Mouse (Mus musculus) adrenal gland, adult (tissue): ENCODE measurements around the gene Mlx.

ENCODE experiments used
- DNase-seq, 2 experiments: peaks; one replicate each; pipeline ENCODE4 v3.0.0; 2022 to 2023; ENCODE audit warnings: low spot score in 1 of 2; ENCODE audit not compliant: inconsistent age in 2 of 2

Gene Mlx

GRCm38 (mm10) chr11:101064462-101064861 is 22.6 kb upstream of the Mlx start:
- peak; percentile 50 to 84 for DNase-seq

- DNase-seq: peak; percentile 75 to 89
Measured at GRCm38 (mm10) chr11:101065002-101065401, 22.1 kb upstream of the Mlx start.

- DNase-seq: peak; percentile 85 to 95
Measured at GRCm38 (mm10) chr11:101066549-101067412, 20.3 kb upstream of the Mlx start.

DNA sequence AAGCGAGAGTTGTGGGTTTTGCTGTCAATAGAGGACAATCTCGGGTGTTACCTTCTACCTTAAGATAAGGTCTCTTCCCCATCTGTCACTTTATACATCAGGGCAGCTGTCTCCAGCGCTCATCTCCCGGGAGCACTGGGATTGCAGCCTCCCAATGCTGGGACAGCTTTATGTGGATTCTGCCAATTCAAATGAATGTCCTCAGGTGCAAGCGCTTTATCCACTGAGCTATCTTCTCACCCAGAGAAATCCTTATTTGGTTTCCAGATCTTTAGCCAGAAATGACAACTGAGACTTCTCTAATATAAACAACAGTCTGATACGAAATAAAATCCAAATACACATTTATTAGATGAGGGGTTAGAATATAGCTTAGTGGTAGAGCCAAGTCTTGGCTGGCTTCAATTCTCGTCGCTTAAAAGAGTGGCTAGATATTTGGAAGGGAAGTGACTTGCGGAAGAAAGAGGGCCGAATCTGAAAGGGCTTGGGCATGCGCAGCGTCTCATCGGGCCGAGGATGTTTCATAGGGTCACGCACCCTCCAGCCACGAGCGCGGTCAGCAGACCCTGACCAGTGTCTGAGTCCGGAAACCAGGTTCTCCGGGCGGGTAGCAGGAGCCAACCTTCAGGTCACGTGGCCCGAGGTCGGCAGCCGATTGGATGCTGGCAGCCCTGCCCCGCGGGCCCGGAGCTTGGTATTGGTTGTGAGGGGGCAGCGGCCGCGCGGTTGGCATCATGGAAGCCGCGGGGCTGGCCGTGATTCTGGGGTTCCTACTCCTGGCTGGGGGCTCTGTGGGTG is 17.5 kb upstream of the Mlx start, which contains the start of gene Naglu:
Naglu (plus strand) TSS at position 622 of the 798 bp plus-strand sequence.
- peak; percentile 97 to 98 for DNase-seq

DNA sequence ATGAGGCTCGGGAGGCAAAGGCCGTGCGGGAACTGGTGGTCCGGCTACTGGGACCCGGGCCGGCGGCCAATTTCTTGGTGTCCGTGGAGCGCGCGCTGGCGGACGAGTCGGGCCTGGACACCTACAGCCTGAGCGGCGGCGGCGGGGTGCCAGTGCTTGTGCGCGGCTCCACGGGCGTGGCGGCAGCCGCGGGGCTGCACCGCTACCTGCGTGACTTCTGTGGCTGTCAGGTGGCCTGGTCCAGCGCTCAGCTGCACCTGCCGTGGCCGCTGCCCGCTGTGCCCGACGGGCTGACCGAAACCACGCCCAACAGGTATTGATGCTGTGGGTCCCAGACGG is 16.9 kb upstream of the Mlx start:
- DNase-seq: no peak

DNA sequence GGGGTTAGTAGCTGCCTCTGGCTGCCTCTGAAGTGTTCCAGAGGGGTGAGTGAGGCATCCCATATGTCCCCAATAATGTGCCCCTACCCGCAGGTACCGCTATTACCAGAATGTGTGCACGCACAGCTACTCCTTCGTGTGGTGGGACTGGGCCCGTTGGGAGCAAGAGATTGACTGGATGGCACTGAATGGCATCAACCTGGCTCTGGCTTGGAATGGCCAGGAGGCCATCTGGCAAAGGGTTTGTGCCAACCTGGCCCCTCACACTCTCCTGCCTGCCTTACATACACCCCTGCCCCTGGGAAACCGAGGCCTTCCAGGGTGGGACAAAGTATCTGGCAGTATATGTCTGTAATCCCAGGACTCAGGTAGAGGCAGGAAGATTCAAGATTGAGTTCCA is 16.1 kb upstream of the Mlx start:
- DNase-seq: peak in 1 of 2 experiments; percentile 17

DNA sequence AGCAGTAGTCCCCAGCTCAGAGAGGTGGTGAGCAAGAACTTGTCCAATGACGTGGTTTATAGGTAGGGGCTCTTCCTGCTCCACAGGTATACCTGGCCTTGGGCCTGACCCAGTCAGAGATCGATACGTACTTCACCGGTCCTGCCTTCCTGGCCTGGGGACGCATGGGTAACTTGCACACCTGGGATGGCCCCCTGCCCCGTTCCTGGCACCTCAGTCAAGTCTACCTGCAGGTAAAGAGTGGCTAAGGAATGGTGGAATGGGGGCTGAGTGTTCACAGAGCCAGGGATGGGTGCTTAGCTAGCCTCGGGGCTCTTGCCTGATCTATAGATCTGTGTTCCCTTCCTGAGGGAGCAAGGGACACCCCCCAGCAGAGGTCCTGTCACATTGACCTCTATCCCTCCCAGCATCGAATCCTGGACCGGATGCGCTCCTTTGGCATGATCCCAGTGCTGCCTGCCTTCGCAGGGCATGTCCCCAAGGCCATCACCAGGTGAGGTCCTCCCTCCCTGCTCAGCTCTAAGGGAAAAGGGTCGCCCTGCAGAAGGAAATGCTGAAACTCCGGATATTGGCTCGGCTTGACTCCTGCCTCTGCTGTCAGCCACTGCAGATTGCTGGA is 15.2 kb upstream of the Mlx start:
- DNase-seq: no peak

GRCm38 (mm10) chr11:101078121-101078520 is 9.0 kb upstream of the Mlx start, which contains the start of gene Hsd17b1:
Gene Hsd17b1, plus strand, starts transcription at chr11:101078411.
- peak in 1 of 2 experiments; percentile 62 for DNase-seq

DNA sequence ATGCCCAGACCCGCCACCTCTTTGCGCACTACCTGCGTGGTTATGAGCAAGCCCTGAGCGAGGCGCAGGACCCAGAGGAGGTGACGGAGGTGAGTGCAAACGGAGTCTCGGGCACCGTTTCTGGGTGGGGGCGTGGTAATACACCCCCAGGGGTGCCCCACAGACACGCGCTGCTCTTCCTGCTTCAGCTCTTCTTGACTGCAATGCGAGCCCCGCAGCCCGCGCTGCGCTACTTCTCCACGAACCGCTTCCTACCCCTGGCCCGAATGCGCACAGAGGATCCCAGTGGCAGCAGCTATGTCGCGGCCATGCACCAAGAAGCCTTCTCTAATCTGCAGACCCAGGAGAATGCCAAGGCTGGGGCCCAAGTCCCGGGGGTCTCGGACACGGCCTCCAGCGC is 7.3 kb upstream of the Mlx start:
- no peak for DNase-seq

DNA sequence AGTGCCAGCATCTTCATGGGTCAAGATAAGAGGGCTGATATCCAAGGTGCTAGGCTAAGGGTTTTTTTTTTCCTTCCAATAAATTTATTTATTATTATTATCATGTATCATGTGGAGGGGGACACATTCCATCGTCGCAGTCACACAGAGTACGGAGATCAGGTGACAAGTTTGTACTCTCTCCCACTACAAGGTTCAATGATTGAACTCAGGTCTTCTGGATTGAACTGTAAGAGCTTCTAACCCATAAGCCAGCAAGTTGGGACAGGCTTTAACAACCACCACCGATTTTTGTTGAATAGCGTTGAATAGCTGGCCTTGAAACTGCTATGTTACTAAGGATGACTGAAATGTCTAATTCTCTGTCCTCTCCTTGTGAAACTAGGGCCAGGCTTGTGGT is 6.7 kb upstream of the Mlx start:
- no peak for DNase-seq

- no peak for DNase-seq
Measured at GRCm38 (mm10) chr11:101081659-101082058, 5.4 kb upstream of the Mlx start.

DNA sequence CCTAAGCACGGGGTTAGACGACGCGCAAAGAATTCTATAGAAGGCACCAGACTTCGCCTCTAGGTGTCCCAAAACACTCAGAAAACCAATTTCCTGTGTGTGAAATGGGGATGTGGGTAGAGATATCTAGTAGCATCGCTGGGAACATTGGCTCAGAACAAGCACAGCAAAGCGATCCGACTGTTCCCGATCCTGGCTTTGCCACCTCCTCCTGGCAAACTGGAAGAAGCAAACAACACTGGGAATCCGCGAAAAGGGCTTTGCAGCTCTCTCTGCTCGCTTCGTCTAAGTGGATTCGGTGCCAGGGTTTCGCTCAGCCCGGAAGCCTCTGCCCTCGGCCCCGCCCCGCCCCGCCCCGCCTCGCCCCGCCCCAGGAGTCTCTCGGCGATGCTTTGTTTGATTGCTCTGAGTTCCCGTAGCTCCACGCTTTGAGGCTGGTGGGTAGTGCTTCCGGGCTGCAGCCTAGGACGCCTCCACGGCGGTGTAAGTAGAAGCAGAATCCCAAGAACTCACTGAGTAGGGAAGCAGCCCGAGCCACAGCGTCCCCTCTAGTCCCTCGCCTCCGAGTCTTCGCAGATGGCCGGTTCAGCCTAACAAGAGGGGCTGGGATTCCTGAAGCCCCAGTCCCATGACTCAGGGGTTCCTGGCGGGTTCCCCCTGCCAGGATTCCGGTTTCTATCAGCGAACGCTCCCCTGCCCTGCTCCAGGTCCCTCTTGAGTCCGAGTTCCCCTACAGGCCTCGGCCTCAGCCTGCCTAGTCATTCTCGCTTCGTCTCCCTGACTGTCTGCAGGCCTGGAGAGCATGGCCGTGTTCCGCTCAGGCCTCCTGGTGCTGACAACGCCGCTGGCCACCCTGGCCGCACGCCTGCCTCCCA is 4.6 kb upstream of the Mlx start, which contains the start of gene Coasy:
Coasy (plus strand) TSS at position 358 of the 875 bp plus-strand sequence.
- peak; percentile 88 to 95 for DNase-seq

DNA sequence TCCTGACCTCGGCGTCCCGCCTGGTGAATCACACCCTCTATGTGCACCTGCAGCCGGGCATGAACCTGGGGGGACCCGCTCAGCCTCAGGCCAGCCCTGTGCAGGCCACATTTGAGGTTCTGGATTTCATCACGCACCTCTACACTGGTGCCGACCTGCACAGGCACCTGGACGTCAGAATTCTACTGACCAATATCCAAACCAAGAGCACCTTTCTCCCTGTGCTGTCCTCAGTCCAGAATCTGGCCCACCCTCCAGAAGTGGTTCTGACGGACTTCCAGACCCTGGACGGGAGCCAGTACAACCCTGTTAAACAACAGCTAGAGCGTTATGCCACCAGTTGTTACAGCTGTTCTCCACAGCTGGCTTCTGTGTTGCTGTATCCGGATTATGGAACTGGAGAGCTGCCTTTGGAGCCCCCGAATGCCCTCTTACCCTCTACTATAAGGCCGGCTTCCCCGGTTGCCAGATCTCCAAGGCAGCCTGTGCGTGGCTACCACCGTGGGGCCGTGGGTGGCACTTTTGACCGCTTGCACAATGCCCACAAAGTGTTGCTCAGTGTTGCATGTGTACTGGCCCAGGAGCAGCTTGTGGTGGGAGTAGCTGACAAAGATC is 3.9 kb upstream of the Mlx start:
- DNase-seq: peak in 1 of 2 experiments; percentile 79

GRCm38 (mm10) chr11:101084246-101084645 is 2.8 kb upstream of the Mlx start:
- DNase-seq: peak; percentile 34 to 40

DNA sequence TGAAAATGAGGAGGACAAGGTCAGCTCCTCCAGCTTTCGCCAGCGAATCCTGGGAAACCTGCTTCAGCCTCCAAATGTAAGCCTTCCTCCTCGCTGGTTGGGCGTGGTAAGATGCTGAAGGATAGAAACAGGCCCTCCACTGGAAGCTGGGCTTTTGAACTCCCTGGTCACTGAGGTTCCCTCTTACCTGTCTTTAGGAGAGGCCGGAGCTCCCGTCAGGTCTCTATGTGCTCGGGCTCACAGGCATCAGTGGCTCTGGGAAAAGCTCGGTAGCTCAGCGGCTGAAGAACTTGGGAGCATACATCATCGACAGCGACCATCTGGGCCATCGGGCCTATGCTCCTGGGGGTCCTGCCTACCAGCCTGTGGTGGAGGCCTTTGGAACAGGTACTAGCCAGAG is 2.3 kb upstream of the Mlx start:
- DNase-seq: peak in 1 of 2 experiments; percentile 44

DNA sequence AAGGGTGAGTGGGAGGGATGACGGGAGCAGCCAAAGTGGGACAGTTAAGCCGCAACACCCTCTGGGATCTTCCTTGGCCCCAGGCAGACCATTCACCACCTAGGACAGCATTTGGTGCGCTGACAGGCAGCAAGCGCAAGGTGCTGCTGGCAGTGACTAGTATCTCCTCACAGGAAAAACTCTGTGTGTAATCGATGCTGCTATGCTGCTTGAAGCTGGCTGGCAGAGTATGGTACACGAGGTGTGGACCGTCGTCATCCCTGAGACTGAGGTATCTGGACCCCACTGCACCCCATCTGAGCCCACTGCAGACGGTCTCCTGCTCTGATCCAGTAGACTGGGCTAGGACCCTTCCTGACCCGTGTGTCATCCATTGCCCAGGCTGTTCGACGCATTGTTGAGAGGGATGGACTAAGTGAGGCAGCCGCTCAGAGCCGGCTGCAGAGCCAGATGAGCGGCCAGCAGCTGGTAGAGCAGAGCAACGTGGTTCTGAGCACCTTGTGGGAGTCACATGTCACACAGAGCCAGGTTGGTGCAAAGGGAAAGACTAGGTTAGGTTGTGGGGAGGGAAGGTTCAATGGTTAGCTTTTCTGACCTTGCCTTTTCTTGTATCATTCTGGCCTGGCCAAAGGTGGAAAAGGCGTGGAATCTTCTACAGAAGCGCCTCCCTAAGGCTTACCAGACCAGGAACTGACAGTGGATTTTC is 1.3 kb upstream of the Mlx start:
- DNase-seq: no peak

GRCm38 (mm10) chr11:101086323-101086674 is 778 bp upstream of the Mlx start:
- peak in 1 of 2 experiments; percentile 58 for DNase-seq

DNA sequence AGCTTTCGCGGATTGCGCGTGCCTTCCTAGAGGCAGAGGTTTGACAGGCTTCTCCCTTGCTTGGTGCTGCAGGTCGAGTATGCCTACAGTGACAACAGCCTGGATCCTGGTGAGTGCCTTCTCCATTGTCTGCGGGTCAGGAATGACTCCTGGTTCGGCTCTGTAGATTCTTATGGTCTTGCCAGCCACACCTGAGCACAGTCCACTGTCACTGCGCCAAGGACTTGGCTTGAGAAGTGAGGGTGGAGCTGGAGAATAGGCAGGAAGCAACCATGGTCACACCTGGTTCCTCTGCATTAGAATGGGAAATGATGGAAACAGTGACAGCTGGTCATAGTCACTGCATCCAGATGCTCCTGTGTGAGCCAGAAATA is 592 bp downstream of the Mlx start:
- DNase-seq: no peak

DNA sequence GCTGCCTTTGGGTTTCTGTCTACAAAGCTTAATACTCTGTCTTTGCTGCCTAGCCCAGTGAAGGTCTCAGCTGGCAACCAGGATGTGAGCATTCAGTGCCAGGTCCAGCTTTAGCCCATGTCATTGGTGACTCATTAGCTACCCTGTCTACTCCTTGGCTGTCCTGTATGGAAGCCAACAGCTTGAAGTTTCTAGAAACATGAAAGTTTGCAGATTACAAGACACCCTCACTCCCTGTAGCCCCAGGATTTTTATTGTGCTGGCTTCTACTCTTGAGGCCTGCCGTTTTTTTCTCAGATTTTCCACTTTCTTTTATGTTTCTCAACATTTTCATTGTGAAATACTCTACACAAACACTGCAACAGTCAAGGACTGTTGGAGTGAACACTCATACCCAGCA is 2.9 kb downstream of the Mlx start:
- DNase-seq: peak in 1 of 2 experiments; percentile 80

GRCm38 (mm10) chr11:101094930-101095313 is 7.8 kb downstream of the Mlx start:
- DNase-seq: no peak
